Mouse (Mus musculus) G1E (cell line): ENCODE measurements around the gene Ctnnb1. TPM values are rescaled to one million over a fixed set of nuclear protein-coding genes. Genes with fewer than 3 reads are reported as not detected.

Experiments used
- ATAC-seq: 2 replicates; pipeline ENCODE4 v1.8.0; 2016; ENCODE audit warnings: mild to moderate bottlenecking; ENCODE audit not compliant: insufficient number of reproducible peaks, poor library complexity, low FRiP score, severe bottlenecking; ENCODE audit errors: extremely low read depth
- DNase-seq: peaks from one replicate; pipeline ENCODE4 v3.0.0; 2012; ENCODE audit warnings: low spot score
- H3K27me3 ChIP-seq: 2 replicates; pipeline ENCODE4 v1.6.1; 2012; ENCODE audit warnings: mild to moderate bottlenecking, low read length, inconsistent platforms; ENCODE audit not compliant: insufficient read depth
- H3K36me3 ChIP-seq: replicated peaks from 2 replicates; pipeline ENCODE3; 2012; ENCODE audit warnings: mild to moderate bottlenecking, inconsistent platforms
- H3K4me1 ChIP-seq: 2 replicates; pipeline ENCODE4 v1.6.1; 2012; ENCODE audit warnings: low read depth, low read length, inconsistent platforms, mixed read lengths; ENCODE audit not compliant: insufficient read depth
- H3K4me3 ChIP-seq: 2 replicates; pipeline ENCODE4 v1.5.1; 2012; ENCODE audit warnings: low read depth, mild to moderate bottlenecking, inconsistent platforms, low read length, moderate library complexity, mixed read lengths
- H3K9me3 ChIP-seq: replicated peaks from 2 replicates; pipeline ENCODE4 v1.6.1; 2012; ENCODE audit warnings: inconsistent platforms
- CTCF ChIP-seq: IDR thresholded peaks from 2 replicates; pipeline ENCODE4 v1.5.1; 2012; ENCODE audit warnings: low read depth, low read length, inconsistent platforms, mixed read lengths
- GATA1 ChIP-seq: IDR thresholded peaks from 2 replicates; pipeline ENCODE4 v1.6.1; 2012; ENCODE audit warnings: borderline replicate concordance, low read length, inconsistent platforms, mixed read lengths
- GATA2 ChIP-seq: IDR thresholded peaks from 2 replicates; pipeline ENCODE4 v1.6.1; 2012; ENCODE audit warnings: low read depth, low read length, inconsistent platforms, borderline replicate concordance
- POLR2AphosphoS5 ChIP-seq: IDR thresholded peaks from 2 replicates; pipeline ENCODE4 v1.6.1; 2012; ENCODE audit warnings: low read depth, low read length, inconsistent platforms; ENCODE audit not compliant: insufficient replicate concordance
- TAL1 ChIP-seq: conservative IDR thresholded peaks from 2 replicates; pipeline ENCODE4 v1.6.1; 2012; ENCODE audit warnings: low read depth, low read length, inconsistent platforms, mixed read lengths
- polyA plus RNA-seq: library from polyadenylated mRNA; stranded (reverse); fragments of >175 nt; gene quantifications from 2 replicates; pipeline ENCODE4 v1.2.3, GENCODE M21; 2012
- total RNA-seq, 2 experiments: library from RNA; stranded (forward) in 1 of 2; stranded (reverse) in 1 of 2; fragments of 200-1000 nt in 1 of 2; fragments of >200 nt in 1 of 2; fragmentation: Nextera tagmentation in 1 of 2; gene quantifications; 2 replicates each; pipeline ENCODE4 v1.2.3; 2014 to 2017

The Ctnnb1 gene
- total and polyA plus RNA-seq, 3 experiments = 60.1 to 628 (median 233) TPM

DNA sequence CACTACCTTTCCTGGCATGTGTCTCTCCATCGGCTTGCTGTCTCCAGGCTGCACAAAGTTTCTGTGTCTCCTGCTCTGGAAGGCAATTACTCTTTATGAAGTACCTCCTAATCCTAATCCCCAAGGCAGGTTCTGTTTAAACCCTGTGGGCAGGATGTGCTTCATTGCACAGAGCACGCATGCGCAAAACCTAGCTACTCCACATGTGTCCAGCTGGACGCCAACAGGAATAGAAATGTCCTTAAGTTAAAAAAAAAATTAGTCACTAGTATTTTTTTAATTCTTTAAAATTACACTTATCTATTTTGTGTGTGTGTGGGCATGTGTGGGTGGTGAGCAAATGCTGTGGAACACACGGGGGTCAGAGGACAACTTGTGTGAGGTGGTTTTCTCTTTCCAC is 10.8 kb upstream of the Ctnnb1 start:
- no peaks in the 10 kb centered on the region for H3K36me3 ChIP-seq
- H3K4me1 ChIP-seq = peaks cover 11% of the 10 kb centered on the region
- DNase-seq (no peak), ATAC-seq (no peak)
- no peak overlapping the region for H3K4me3 ChIP-seq
- peaks cover 4% of the 10 kb centered on the region; the same call in 1 of the 2 replicates for H3K9me3 ChIP-seq
- no peak for TF ChIP-seq GATA1
- TF ChIP-seq GATA2 = no peak
- no peak for TF ChIP-seq CTCF
- no peak for TF ChIP-seq TAL1
- TF ChIP-seq POLR2AphosphoS5 = no peak
- peaks cover 17% of the 10 kb centered on the region for H3K27me3 ChIP-seq

DNA sequence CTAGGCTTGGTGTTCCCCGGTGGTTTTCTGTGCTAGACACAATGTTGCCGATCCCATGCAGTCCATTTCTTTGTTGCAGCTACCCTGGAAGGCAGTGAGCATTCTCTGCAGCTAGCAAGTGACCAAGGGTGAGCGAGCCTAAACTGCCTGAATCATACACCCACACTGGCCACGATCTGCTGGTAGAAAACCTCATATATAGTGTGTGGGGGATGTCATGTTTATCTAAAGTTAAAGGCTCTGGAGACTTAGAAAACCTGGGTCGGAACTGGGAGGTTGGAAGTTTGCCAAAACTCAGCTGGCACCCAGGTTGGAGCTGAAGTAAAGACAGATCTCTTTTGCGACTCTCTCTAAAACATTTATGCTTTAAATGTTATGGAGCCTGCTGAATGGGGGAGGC is 10.4 kb upstream of the Ctnnb1 start:
- DNase-seq = no peak
- Histone ChIP-seq H3K36me3 (no peaks in the 10 kb centered on the region), H3K4me3 (no peak overlapping the region), H3K27me3 (peaks cover 17% of the 10 kb centered on the region), H3K9me3 (peaks cover 4% of the 10 kb centered on the region; the same call in 1 of the 2 replicates), H3K4me1 (peaks cover 11% of the 10 kb centered on the region)
- no peak for ATAC-seq
- no peak for TF ChIP-seq TAL1
- no peak for TF ChIP-seq CTCF
- TF ChIP-seq GATA1 = no peak
- TF ChIP-seq POLR2AphosphoS5 = no peak
- no peak for TF ChIP-seq GATA2

DNA sequence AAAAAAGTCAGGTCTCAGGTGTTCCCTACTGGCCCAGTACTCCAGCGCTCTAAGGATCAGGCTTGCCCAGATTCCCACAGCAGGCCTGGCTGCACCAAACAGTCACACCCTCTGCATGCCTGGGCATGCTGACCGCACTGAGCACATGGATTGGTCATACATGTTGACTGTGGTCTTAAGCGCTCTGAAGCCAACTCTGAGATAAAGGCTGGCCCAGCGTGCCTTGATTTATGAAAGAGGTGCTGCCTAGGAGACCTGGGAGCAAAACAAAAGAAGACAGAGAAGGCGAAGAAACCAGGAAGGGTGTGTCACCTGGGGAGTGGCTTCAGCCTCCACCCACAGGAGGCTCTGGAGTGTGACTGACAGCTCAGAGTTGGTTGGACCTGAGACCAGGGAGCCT is 9.9 kb upstream of the Ctnnb1 start:
- peaks cover 4% of the 10 kb centered on the region; the same call in 1 of the 2 replicates for H3K9me3 ChIP-seq
- no peak for TF ChIP-seq TAL1
- peaks cover 20% of the 10 kb centered on the region for H3K27me3 ChIP-seq
- peaks cover 11% of the 10 kb centered on the region for H3K4me1 ChIP-seq
- H3K36me3 ChIP-seq = no peaks in the 10 kb centered on the region
- ATAC-seq = no peak
- no peak for DNase-seq
- H3K4me3 ChIP-seq = no peak overlapping the region

DNA sequence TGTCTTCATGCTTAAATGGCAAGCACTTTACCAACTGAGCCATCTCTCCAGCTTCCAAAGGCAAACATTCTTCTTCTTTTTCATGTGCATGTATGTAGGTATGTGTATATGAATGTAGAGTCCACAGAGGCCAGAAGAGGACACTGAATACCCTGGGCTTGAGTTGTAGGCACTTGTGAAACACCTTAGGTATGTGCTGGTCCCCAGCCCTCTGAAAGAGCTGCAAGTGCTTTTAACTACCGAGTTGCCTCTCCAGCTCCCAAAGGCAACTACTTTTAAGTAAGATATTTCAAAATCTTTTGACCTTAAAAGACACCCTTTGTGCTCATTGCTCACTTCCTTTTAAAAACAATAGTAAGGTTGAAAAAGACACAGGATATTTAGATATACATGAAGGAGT is 2.9 kb upstream of the Ctnnb1 start:
- no peak for DNase-seq
- H3K27me3 ChIP-seq = peaks cover 43% of the 10 kb centered on the region
- H3K4me1 ChIP-seq = no peaks in the 10 kb centered on the region
- no peak overlapping the region for H3K4me3 ChIP-seq
- H3K9me3 ChIP-seq = no peaks in the 10 kb centered on the region
- TF ChIP-seq CTCF = no peak
- TF ChIP-seq TAL1 = no peak
- TF ChIP-seq GATA1 = no peak
- no peak for TF ChIP-seq POLR2AphosphoS5
- TF ChIP-seq GATA2 = no peak
- no peaks in the 10 kb centered on the region for H3K36me3 ChIP-seq
- ATAC-seq = no peak

DNA sequence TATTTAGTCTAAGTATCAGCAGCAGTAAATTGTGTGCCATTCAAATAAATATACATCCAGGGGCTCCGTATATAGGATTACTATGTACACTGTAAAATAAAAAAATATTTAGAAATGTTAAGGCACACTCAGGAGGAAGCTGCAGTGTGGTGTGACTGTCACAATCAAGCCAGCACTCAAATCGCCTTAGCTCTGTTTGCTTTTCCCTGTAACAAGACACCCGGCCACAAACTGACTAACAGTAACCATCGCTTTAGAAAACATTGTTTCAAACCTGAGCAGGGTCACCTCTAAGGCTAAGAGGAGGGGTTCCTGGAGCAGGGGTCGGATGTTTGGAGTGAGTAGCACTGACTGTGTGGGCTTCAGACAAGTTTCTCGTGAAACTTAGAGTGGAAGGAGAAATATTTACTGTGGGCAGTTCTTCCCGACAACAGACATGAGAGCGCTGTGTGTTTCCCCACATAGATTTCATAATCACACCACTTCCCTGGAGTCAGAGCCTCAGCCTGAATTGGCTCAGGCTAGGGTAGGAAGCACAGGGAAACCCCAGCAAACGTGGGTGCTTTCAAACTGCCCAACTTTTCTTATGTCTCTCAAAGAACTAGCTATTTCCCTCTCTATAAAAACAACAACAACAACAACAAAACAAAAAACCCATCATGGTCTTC is 1.9 kb upstream of the Ctnnb1 start:
- Histone ChIP-seq H3K36me3 (no peaks in the 10 kb centered on the region), H3K27me3 (peaks cover 38% of the 10 kb centered on the region), H3K4me3 (no peak overlapping the region), H3K9me3 (no peaks in the 10 kb centered on the region), H3K4me1 (no peaks in the 10 kb centered on the region)
- TF ChIP-seq CTCF (no peak), POLR2AphosphoS5 (no peak), GATA1 (no peak), GATA2 (no peak)
- DNase-seq = no peak
- ATAC-seq = no peak

DNA sequence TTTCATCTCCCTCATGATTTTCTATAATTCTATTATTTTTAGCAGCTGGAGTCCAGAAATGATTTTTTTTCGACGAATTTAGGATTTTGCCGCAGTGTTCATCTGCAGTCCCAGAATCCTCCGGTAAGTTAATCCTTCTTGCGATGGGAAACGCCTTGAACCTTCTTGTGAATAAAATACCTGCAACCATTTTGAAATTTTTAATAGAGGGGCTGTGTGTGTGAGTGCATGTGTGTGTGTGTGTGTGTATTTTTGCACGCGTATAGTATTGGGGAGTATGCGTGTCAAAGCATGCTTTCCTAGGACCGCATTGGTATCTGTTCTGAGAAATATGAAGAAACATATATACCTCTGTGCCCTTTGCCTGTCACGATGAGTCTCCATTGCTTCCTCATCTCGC is 1.0 kb downstream of the Ctnnb1 start:
- Histone ChIP-seq H3K36me3 (no peaks in the 10 kb centered on the region), H3K4me1 (peaks cover 5% of the 10 kb centered on the region), H3K4me3 (no peak overlapping the region), H3K9me3 (no peaks in the 10 kb centered on the region), H3K27me3 (peaks cover 22% of the 10 kb centered on the region)
- DNase-seq (no peak), ATAC-seq (no peak)
- TF ChIP-seq GATA2 (no peak), CTCF (no peak), TAL1 (no peak), GATA1 (no peak), POLR2AphosphoS5 (no peak)
